Comparison of ENCODE assay signal across 23 mouse cellular contexts in the genomic region with DNA sequence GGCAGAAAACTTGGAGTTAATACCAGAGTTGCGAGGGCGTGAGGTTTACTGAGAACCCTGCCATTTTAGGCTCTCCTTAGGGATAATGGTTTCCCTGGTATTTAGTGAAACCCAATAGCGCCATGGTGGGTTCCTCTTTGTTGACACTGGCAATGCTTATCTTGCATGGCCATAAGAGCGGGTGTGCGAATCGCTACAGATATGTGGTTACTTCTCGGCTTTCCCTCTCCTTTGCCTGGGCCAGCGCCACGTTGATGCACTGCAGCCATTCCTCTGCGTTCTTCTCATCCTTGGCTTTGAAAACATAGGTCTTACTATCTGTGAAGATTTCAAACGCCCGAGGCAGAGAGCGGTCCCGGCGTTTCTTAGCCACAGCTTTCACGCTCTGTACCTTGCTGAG.
DNase-seq lines count a peak whose midpoint lies in the region; ATAC-seq and TF ChIP-seq lines count a peak whose summit lies in the region.
"Had no signal": no experiment of that assay in that cellular context is flagged by ENCODE, and none has a peak within 500 bp of the region (broad histone marks: within the 10 kb centered on the region; RNA-seq: fewer than 3 reads in every experiment).

No protein-coding gene starts in this region.

- no peaks in the 10 kb centered on the region; the same call in none of the 2 replicates for H3K4me1 ChIP-seq in testis, adult 2 months (ENCODE audit: control insufficient read depth, insufficient read depth, low read length)
- peaks cover 0 to 8% of the 10 kb centered on the region in 2 experiments; a peak in 2 of 4 replicates for H3K4me1 ChIP-seq in MEL (ENCODE audit: control insufficient read depth in 1 of 2, insufficient read depth in 2 of 2, low read length in 2 of 2)

- peak; percentile 73 to 87 for TF ChIP-seq EP300 in MEL (IDR thresholded peaks at IDR 0.05; ENCODE audit: low read depth in 1 of 2, low read length in 2 of 2)

- H3K9ac ChIP-seq in MEL (ENCODE audit: control insufficient read depth, low read depth, low read length, poor library complexity, severe bottlenecking): peak overlapping the region; percentile 18; the same call in 1 of the 2 replicates

- no peak for DNase-seq in testis, postnatal 14 days (ENCODE audit: low spot score)
- DNase-seq in MEL (ENCODE audit: low read depth, low spot score) (peak; percentile 81), MEL-GATA-1-ER (ENCODE audit: extremely low read depth, low read depth) (peak; percentile 86)
- no peak for DNase-seq in heart, postnatal 10 days
- DNase-seq: adrenal gland, adult 2 months; adrenal gland, adult 8-10 months; adrenal gland, postnatal 10 days; adrenal gland, postnatal 14 days; adrenal gland, postnatal 25 days; adrenal gland, postnatal 36 days; B cell, adult 2 months; cerebellum, adult 11 months; cerebellum, adult 11-12 months; cerebellum, adult 18-20 months; cerebellum, adult 2 months; cerebellum, adult 8-10 months had no signal

- no peak for TF ChIP-seq RAD21 in MEL (IDR thresholded peaks at IDR 0.05; ENCODE audit: low read depth, low read length)

- peak overlapping the region; percentile 12 for H3K4me3 ChIP-seq in testis, adult 2 months (ENCODE audit: control insufficient read depth, low read depth, low read length)
- peak overlapping the region; percentile 22 to 25; a peak in 2 of 4 replicates for H3K4me3 ChIP-seq in MEL (ENCODE audit: control insufficient read depth in 1 of 2, insufficient read depth in 1 of 2, low read depth in 2 of 2, low read length in 2 of 2)

- ATAC-seq in erythroid progenitor cell, adult 5-6 weeks (replicated peaks; ENCODE audit: low FRiP score, poor library complexity, severe bottlenecking): no peak
- ATAC-seq: activated CD4-positive, CD25-positive, alpha-beta regulatory T cell, adult 4 months; CD4-positive, CD25-positive, alpha-beta regulatory T cell, adult 4 months; Patski had no signal

- H3K27ac ChIP-seq in testis, adult 2 months (ENCODE audit: control insufficient read depth, insufficient read depth, low read depth, low read length): no peak overlapping the region
- no peak overlapping the region for H3K27ac ChIP-seq in MEL (ENCODE audit: control insufficient read depth, low read depth, low read length)

- no peak for TF ChIP-seq POLR2A in testis, adult 2 months (IDR thresholded peaks at IDR 0.05; ENCODE audit: control insufficient read depth, low read depth, low read length)
- no peak for TF ChIP-seq POLR2A in MEL (IDR thresholded peaks at IDR 0.05; ENCODE audit: control insufficient read depth in 1 of 2, insufficient read depth in 1 of 2, low read depth in 1 of 2, low read length in 2 of 2, poor library complexity in 1 of 2)

- no peaks in the 10 kb centered on the region for H3K36me3 ChIP-seq in testis, adult 2 months (ENCODE audit: control insufficient read depth, insufficient read depth, low read length)
- no peaks in the 10 kb centered on the region; a peak in 1 of 4 replicates for H3K36me3 ChIP-seq in MEL (ENCODE audit: control insufficient read depth in 1 of 2, insufficient read depth in 2 of 2, low read length in 2 of 2)
- H3K36me3 ChIP-seq: G1E had no signal

- no peaks in the 10 kb centered on the region for H3K27me3 ChIP-seq in testis, adult 2 months (ENCODE audit: control insufficient read depth, insufficient read depth, low read length)
- peaks cover 0 to 2% of the 10 kb centered on the region in 2 experiments; a peak in 1 of 4 replicates for H3K27me3 ChIP-seq in MEL (ENCODE audit: control insufficient read depth in 1 of 2, insufficient read depth in 2 of 2, low read length in 2 of 2)
- H3K27me3 ChIP-seq: CH12.LX, Patski had no signal

- H3K9me3 ChIP-seq in MEL (replicated peaks; ENCODE audit: insufficient read depth, low read length): no peaks in the 10 kb centered on the region
- H3K9me3 ChIP-seq: G1E had no signal

- H3K79me2 ChIP-seq in MEL (ENCODE audit: control insufficient read depth, insufficient read depth, low read length, poor library complexity): no peaks in the 10 kb centered on the region

- intact Hi-C loops in heart, postnatal 10 days (cut with DNase I): no loop called here

- TF ChIP-seq CTCF in testis, adult 2 months (IDR thresholded peaks at IDR 0.05; ENCODE audit: control insufficient read depth, insufficient read depth, insufficient replicate concordance, low read depth, low read length): no peak
- TF ChIP-seq CTCF in MEL (IDR thresholded peaks at IDR 0.05 in 2 of 3, conservative IDR thresholded peaks at IDR 0.05 in 1 of 3; ENCODE audit: control insufficient read depth in 1 of 3, insufficient read depth in 1 of 3, low read depth in 2 of 3, low read length in 3 of 3, poor library complexity in 1 of 3, severe bottlenecking in 1 of 3): no peak

TF ChIP-seq in MEL, 35 proteins besides CTCF, POLR2A, EP300 and RAD21:
- no peak for TF ChIP-seq TBP (IDR thresholded peaks at IDR 0.05; ENCODE audit: low read depth, low read length)
- no peak for TF ChIP-seq SIN3A (IDR thresholded peaks at IDR 0.05; ENCODE audit: low read length)
- TF ChIP-seq JUND (IDR thresholded peaks at IDR 0.05; ENCODE audit: low read depth, low read length): no peak
- TF ChIP-seq POLR2AphosphoS2 (IDR thresholded peaks at IDR 0.05; ENCODE audit: low read length): no peak
- no peak for TF ChIP-seq MAZ (IDR thresholded peaks at IDR 0.05; ENCODE audit: low read depth, low read length)
- TF ChIP-seq NRF1 (IDR thresholded peaks at IDR 0.05; ENCODE audit: insufficient read depth, low read depth, low read length, poor library complexity, severe bottlenecking): no peak
- no peak for TF ChIP-seq ELF1 (IDR thresholded peaks at IDR 0.05; ENCODE audit: low read depth, low read length)
- TF ChIP-seq GABPA (IDR thresholded peaks at IDR 0.05; ENCODE audit: low read depth, low read length): no peak
- no peak for TF ChIP-seq ZNF384 (IDR thresholded peaks at IDR 0.05; ENCODE audit: low read depth, low read length)
- TF ChIP-seq NELFE (IDR thresholded peaks at IDR 0.05; ENCODE audit: low read depth, low read length): no peak
- TF ChIP-seq CHD1 (IDR thresholded peaks at IDR 0.05; ENCODE audit: low read depth, low read length): no peak
- no peak for TF ChIP-seq SMC3 (IDR thresholded peaks at IDR 0.05; ENCODE audit: low read depth, low read length)
- TF ChIP-seq GATA1 (IDR thresholded peaks at IDR 0.05; ENCODE audit: low read depth, low read length): peak; percentile 86
- no peak for TF ChIP-seq POLR2AphosphoS5 (IDR thresholded peaks at IDR 0.05; ENCODE audit: borderline replicate concordance, low read depth, low read length)
- TF ChIP-seq ZKSCAN1 (IDR thresholded peaks at IDR 0.05; ENCODE audit: low read depth, low read length): no peak
- TF ChIP-seq MXI1 (IDR thresholded peaks at IDR 0.05; ENCODE audit: low read depth, low read length): 0 out of 2 replicates have a peak, but pooled peaks have one; percentile 30
- TF ChIP-seq TAL1 (IDR thresholded peaks at IDR 0.05; ENCODE audit: low read length): peak; percentile 80
- TF ChIP-seq USF2 (IDR thresholded peaks at IDR 0.05; ENCODE audit: borderline replicate concordance in 1 of 2, insufficient read depth in 1 of 2, low read depth in 1 of 2, low read length in 2 of 2): no peak
- peak; percentile 42; the same call in 1 of the 2 replicates for TF ChIP-seq MAX (IDR thresholded peaks at IDR 0.05; ENCODE audit: low read length)
- TF ChIP-seq MYC (IDR thresholded peaks at IDR 0.05; ENCODE audit: low read depth, low read length): 0 out of 2 replicates have a peak, but pooled peaks have one; percentile 26
- TF ChIP-seq RCOR1 (IDR thresholded peaks at IDR 0.05; ENCODE audit: low read depth, low read length): 0 out of 2 replicates have a peak, but pooled peaks have one; percentile 45
- TF ChIP-seq USF1 (IDR thresholded peaks at IDR 0.05; ENCODE audit: low read depth, low read length): no peak
- no peak for TF ChIP-seq MEF2A (IDR thresholded peaks at IDR 0.05; ENCODE audit: extremely low read depth, insufficient replicate concordance, low read depth, low read length, poor library complexity, severe bottlenecking)
- TF ChIP-seq BHLHE40 (IDR thresholded peaks at IDR 0.05; ENCODE audit: borderline replicate concordance, low read depth, low read length): no peak
- TF ChIP-seq ZC3H11A (IDR thresholded peaks at IDR 0.05; ENCODE audit: low read depth, low read length): no peak
- no peak for TF ChIP-seq ZMIZ1 (IDR thresholded peaks at IDR 0.05; ENCODE audit: low read depth, low read length)
- no peak for TF ChIP-seq MYB (IDR thresholded peaks at IDR 0.05; ENCODE audit: low read depth, low read length)
- no peak for TF ChIP-seq CHD2 (IDR thresholded peaks at IDR 0.05; ENCODE audit: low read length)
- TF ChIP-seq ETS1 (IDR thresholded peaks at IDR 0.05; ENCODE audit: low read depth, low read length): 0 out of 2 replicates have a peak, but pooled peaks have one; percentile 34
- no peak for TF ChIP-seq KAT2A (conservative IDR thresholded peaks at IDR 0.05; ENCODE audit: low read depth, low read length)
- no peak for TF ChIP-seq UBTF (IDR thresholded peaks at IDR 0.05; ENCODE audit: borderline replicate concordance, insufficient read depth, low read depth, low read length)
- TF ChIP-seq MAFK (IDR thresholded peaks at IDR 0.05; ENCODE audit: borderline replicate concordance, low read depth, low read length): no peak
- TF ChIP-seq E2F4 (IDR thresholded peaks at IDR 0.05; ENCODE audit: borderline replicate concordance, low read depth, low read length): no peak
- peak; percentile 81 for TF ChIP-seq TCF12 (IDR thresholded peaks at IDR 0.05; ENCODE audit: low read depth, low read length)
- TF ChIP-seq HCFC1 (IDR thresholded peaks at IDR 0.05; ENCODE audit: low read depth, low read length): no peak

Comparison
In these comparisons a context has a peak if more than half of its experiments do, and no peak if none do; other contexts are left out.
1. DNase-seq: peak in MEL (single experiment) and MEL-GATA-1-ER (single experiment); none in testis, postnatal 14 days (single experiment) and heart, postnatal 10 days (0 of 2).